Mouse (Mus musculus): ENCODE measurements around the gene Fam234a. TPM values are rescaled to one million over a fixed set of nuclear protein-coding genes. Genes with fewer than 3 reads are reported as not detected.
"Not testable (repeated sequence)": the region's sequence is repeated elsewhere in the genome, so short reads cannot be mapped to it uniquely, and the experiment has no call there.

The Fam234a gene
- 17.5 and 21.7 TPM in 2 replicates for polyA plus RNA-seq (2015; fragmentation: Nextera tagmentation; extraction: Ambion mirVana)

DNA sequence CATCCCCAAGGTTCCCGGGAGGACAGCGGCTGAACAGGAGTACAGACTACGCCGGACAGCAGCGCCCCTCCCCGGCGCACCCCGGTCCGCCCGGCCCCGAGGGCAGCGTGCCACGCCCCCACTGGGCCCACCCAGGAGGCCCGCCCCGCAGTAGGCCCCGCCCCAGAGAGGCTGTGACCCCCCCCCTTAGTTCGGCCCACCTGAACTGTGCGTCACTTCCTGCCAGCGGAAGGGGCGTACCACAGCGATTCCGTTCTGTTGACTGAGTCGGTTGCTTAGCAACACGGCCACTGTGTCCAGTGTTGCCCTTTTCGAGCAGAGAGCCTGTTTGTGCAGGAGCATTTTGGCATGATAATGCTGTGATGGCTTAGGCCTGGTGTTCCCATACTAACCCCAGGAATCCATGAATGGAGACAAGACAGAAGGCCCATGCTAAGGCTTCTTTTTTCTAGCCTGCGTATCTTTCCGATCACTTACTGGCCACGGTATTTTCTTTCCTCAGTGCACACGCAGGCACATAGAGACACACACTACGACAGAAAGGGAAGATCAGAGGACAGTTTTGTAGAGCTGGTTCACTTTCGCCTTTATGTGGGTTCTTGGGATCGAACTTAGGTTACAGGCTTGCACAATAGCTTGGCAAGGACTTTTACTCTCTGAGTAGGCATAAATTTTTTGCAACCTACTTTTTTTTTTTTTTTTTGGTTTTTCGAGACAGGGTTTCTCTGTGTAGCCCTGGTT, at the start of gene Fam234a:
Fam234a (minus strand) TSS at position 142 of the 741 bp plus-strand sequence.
- peak; percentile 97 for ATAC-seq
- no peaks in the 10 kb centered on the region for H3K36me3 ChIP-seq (ENCODE audit: poor library complexity, severe bottlenecking)
- peak within 1 kb of the TSS; percentile 86 for H3K4me2 ChIP-seq
- H3K9ac ChIP-seq = peak within 1 kb of the TSS; percentile 76
- H3K4me1 ChIP-seq = peaks cover 12% of the 10 kb centered on the region
- H3K4me3 ChIP-seq = peak within 1 kb of the TSS; percentile 69
- H3K9me3 ChIP-seq (replicated peaks) = no peaks in the 10 kb centered on the region
- peak within 1 kb of the TSS; percentile 65 for H3K27ac ChIP-seq
- 8% methylated on average over 31 of the region's 33 CpGs for WGBS
- peaks cover 7% of the 10 kb centered on the region; the same call in 1 of the 2 replicates for H3K27me3 ChIP-seq

- no peak overlapping the region for H3K4me2 ChIP-seq
- 87% methylated on average over 4 of the region's 4 CpGs for WGBS
- H3K27ac ChIP-seq = no peak overlapping the region
- H3K36me3 ChIP-seq (ENCODE audit: poor library complexity, severe bottlenecking) = peaks cover 75% of the 10 kb centered on the region
- H3K27me3 ChIP-seq = no peaks in the 10 kb centered on the region
- ATAC-seq = no peak
- no peak overlapping the region for H3K9ac ChIP-seq
- H3K4me3 ChIP-seq = no peak overlapping the region
- no peaks in the 10 kb centered on the region for H3K4me1 ChIP-seq
- H3K9me3 ChIP-seq (replicated peaks) = peaks cover 11% of the 10 kb centered on the region
These were observed 45.4 kb upstream of the Fam234a start for GRCm38 (mm10) chr17:26289475-26289874.

DNA sequence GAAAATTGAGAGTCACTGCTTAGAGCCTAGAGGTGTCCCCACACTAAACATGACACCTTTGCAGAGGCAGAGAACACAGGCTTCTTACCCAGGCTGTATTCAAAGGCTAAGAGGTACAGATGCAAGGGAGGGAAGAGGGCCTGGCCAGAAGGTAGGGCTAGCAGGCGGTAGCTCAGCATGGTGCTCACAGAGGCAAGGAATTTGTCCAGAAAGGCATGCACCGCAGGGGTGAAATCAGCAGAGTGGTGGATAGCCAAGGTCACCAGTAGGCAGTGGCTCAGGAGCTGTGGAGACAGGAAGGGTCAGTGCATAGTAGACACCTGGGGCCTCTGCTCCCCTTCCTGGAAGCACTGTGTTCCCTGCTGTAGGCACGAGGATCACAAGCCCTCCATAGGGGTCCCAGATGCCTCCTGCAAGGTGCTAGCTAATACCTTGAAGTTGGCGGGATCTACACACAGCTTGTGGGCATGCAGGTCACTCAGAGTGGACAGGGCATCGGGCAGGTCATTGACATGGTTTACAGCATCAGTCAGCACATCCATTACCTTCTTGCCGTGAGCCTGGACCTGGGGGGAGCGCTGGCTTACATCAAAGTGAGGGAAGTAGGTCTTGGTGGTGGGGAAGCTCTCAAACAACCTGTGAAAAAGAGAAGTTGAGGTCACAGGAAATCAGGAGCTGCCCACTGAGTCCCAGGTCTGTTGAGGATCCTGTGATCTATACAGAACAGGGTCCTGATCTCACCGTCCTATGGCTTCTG, 42.3 kb upstream of the Fam234a start:
- Histone ChIP-seq H3K4me3 (no peak overlapping the region), H3K27me3 (no peaks in the 10 kb centered on the region), H3K4me2 (no peak overlapping the region), H3K36me3 (ENCODE audit: poor library complexity, severe bottlenecking) (peaks cover 99% of the 10 kb centered on the region), H3K9me3 (replicated peaks) (peaks cover 4% of the 10 kb centered on the region), H3K27ac (no peak overlapping the region), H3K4me1 (no peaks in the 10 kb centered on the region), H3K9ac (no peak overlapping the region)
- 84% methylated on average over 8 of the region's 8 CpGs for WGBS
- ATAC-seq = no peak

- H3K9ac ChIP-seq = no peak overlapping the region
- 94% methylated on average over 4 of the region's 4 CpGs for WGBS
- H3K4me3 ChIP-seq = no peak overlapping the region
- no peaks in the 10 kb centered on the region for H3K4me1 ChIP-seq
- peaks cover 84% of the 10 kb centered on the region for H3K36me3 ChIP-seq (ENCODE audit: poor library complexity, severe bottlenecking)
- H3K9me3 ChIP-seq (replicated peaks) = no peaks in the 10 kb centered on the region
- no peak overlapping the region for H3K4me2 ChIP-seq
- H3K27me3 ChIP-seq = no peaks in the 10 kb centered on the region
- no peak for ATAC-seq
- H3K27ac ChIP-seq = no peak overlapping the region
These were observed 32.7 kb upstream of the Fam234a start for GRCm38 (mm10) chr17:26276711-26277110.

GRCm38 (mm10) chr17:26275933-26276332, 31.9 kb upstream of the Fam234a start:
- H3K9me3 ChIP-seq (replicated peaks) = no peaks in the 10 kb centered on the region
- ATAC-seq = no peak
- 89% methylated on average over 13 of the region's 13 CpGs for WGBS
- no peak overlapping the region for H3K27ac ChIP-seq
- no peaks in the 10 kb centered on the region for H3K4me1 ChIP-seq
- H3K27me3 ChIP-seq = no peaks in the 10 kb centered on the region
- H3K36me3 ChIP-seq (ENCODE audit: poor library complexity, severe bottlenecking) = peaks cover 84% of the 10 kb centered on the region
- no peak overlapping the region for H3K9ac ChIP-seq
- no peak overlapping the region for H3K4me3 ChIP-seq
- no peak overlapping the region for H3K4me2 ChIP-seq

DNA sequence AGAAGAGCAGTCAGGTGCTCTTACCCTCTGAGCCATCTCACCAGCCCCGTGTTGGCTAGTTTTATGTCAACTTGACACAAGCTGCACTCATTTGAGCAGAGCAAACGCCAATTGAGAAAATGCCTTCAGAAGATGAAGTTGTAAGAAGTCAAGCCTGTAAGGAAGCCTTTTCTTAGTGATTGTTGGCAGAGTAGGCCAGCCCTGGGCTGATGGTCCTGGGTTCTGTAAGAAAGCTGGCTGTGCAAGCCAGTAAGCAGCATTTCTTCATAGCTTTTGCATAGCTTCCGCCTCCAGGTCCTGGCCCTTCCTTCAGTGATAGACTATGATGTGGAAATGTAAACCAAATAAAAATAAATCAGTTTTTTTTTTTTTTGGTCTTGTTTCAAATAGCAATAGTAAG, 28.5 kb upstream of the Fam234a start:
- no peak overlapping the region for H3K27ac ChIP-seq
- H3K4me1 ChIP-seq = no peaks in the 10 kb centered on the region
- no peak for ATAC-seq
- no peak overlapping the region for H3K9ac ChIP-seq
- peaks cover 80% of the 10 kb centered on the region for H3K36me3 ChIP-seq (ENCODE audit: poor library complexity, severe bottlenecking)
- WGBS = 93% methylated on average over 3 of the region's 3 CpGs
- H3K4me2 ChIP-seq = no peak overlapping the region
- H3K27me3 ChIP-seq = no peaks in the 10 kb centered on the region
- no peak overlapping the region for H3K4me3 ChIP-seq
- H3K9me3 ChIP-seq (replicated peaks) = no peaks in the 10 kb centered on the region

- H3K9me3 ChIP-seq (replicated peaks); ATAC-seq; H3K27me3 ChIP-seq; H3K27ac ChIP-seq; H3K4me2 ChIP-seq; H3K4me3 ChIP-seq; H3K9ac ChIP-seq; H3K4me1 ChIP-seq: not testable (repeated sequence)
- peaks cover 84% of the 10 kb centered on the region for H3K36me3 ChIP-seq (ENCODE audit: poor library complexity, severe bottlenecking)
- 94% methylated on average over 10 of the region's 10 CpGs for WGBS
These were observed 25.5 kb upstream of the Fam234a start for GRCm38 (mm10) chr17:26269577-26269976.

DNA sequence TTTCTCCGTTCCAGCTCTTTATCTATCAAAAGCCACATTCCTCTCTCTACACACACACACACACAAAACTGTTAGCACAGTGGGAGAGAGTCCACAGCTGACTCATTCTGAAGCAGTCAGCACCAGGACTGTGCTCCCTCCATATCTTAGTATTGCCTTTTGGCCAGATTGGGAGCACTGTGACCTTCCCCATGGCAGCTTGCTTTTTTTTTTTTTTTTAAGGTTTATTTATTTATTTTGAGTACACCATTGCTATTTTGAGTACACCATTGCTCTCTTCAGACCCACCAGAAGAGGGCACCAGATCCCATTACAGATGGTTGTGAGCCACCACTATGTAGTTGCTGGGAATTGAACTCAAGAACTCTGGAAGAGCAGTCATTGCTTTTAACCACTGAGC, 24.8 kb upstream of the Fam234a start:
- Histone ChIP-seq H3K4me1 (no peaks in the 10 kb centered on the region), H3K27me3 (no peaks in the 10 kb centered on the region), H3K9me3 (replicated peaks) (no peaks in the 10 kb centered on the region), H3K4me2 (no peak overlapping the region), H3K9ac (no peak overlapping the region), H3K4me3 (no peak overlapping the region), H3K27ac (no peak overlapping the region), H3K36me3 (ENCODE audit: poor library complexity, severe bottlenecking) (peaks cover 87% of the 10 kb centered on the region)
- ATAC-seq = no peak
- 96% methylated on average over 1 of the region's 1 CpGs for WGBS

DNA sequence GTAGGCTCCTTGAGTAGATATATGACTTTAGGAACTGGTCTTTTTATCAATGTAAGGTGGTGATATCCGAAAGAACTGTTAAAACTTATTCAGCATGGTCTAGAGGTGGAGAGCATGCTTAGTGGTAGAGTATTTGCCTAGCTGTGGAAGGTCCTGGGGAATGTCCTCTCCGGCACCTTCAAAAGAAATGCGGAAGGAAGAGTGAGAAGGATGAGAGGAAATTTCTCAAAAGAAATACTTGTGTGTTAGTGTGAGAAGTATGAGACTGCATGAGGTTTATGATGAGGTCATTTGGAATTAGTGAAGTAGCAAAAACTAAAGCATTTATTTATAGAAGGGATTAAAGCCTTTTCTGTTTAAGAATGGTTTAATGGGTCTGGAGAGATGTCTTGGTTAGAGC, 18.3 kb upstream of the Fam234a start:
- no peak for ATAC-seq
- no peak overlapping the region for H3K9ac ChIP-seq
- H3K4me3 ChIP-seq = no peak overlapping the region
- H3K27me3 ChIP-seq = no peaks in the 10 kb centered on the region
- no peak overlapping the region for H3K27ac ChIP-seq
- peaks cover 93% of the 10 kb centered on the region for H3K36me3 ChIP-seq (ENCODE audit: poor library complexity, severe bottlenecking)
- no peaks in the 10 kb centered on the region for H3K9me3 ChIP-seq (replicated peaks)
- no peak overlapping the region for H3K4me2 ChIP-seq
- 96% methylated on average over 3 of the region's 3 CpGs for WGBS
- no peaks in the 10 kb centered on the region for H3K4me1 ChIP-seq

GRCm38 (mm10) chr17:26261826-26262225, 17.8 kb upstream of the Fam234a start:
- WGBS = 90% methylated on average over 4 of the region's 4 CpGs
- H3K4me3 ChIP-seq = no peak overlapping the region
- no peak overlapping the region for H3K9ac ChIP-seq
- no peak overlapping the region for H3K27ac ChIP-seq
- no peak for ATAC-seq
- H3K27me3 ChIP-seq = no peaks in the 10 kb centered on the region
- H3K36me3 ChIP-seq (ENCODE audit: poor library complexity, severe bottlenecking) = peaks cover 93% of the 10 kb centered on the region
- no peaks in the 10 kb centered on the region for H3K4me1 ChIP-seq
- no peaks in the 10 kb centered on the region for H3K9me3 ChIP-seq (replicated peaks)
- no peak overlapping the region for H3K4me2 ChIP-seq

DNA sequence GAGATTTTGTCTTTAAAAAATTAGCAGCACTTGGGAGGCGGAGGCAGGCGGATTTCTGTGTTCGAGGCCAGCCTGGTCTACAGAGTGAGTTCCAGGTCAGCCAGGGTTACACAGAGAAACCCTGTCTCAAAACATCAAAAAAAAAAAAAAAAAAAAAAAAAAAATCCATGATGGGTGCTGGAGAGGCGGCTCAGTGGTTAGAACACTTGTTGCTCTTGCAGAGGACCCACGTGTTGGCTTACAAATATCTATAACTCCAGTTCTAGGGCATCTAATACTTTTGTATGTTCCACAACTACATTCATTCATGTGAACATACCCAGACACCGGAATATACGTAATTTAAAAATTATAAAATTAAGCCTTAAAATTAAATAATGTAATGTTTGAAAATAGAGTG, 11.3 kb upstream of the Fam234a start:
- no peak overlapping the region for H3K4me3 ChIP-seq

GRCm38 (mm10) chr17:26253399-26253798, 9.4 kb upstream of the Fam234a start:
- ATAC-seq = no peak
- 0% methylated on average over 24 of the region's 24 CpGs for WGBS

More for the DNA sequence above, 11.3 kb upstream of the Fam234a start:
- Histone ChIP-seq H3K9me3 (replicated peaks) (no peaks in the 10 kb centered on the region), H3K4me2 (no peak overlapping the region), H3K27ac (no peak overlapping the region), H3K27me3 (no peaks in the 10 kb centered on the region), H3K4me1 (peaks cover 20% of the 10 kb centered on the region), H3K9ac (no peak overlapping the region), H3K36me3 (ENCODE audit: poor library complexity, severe bottlenecking) (peaks cover 43% of the 10 kb centered on the region)
- no peak for ATAC-seq
- WGBS = 94% methylated on average over 7 of the region's 7 CpGs

More at GRCm38 (mm10) chr17:26253399-26253798, 9.4 kb upstream of the Fam234a start:
- Histone ChIP-seq H3K4me2 (peak overlapping the region; percentile 86), H3K36me3 (ENCODE audit: poor library complexity, severe bottlenecking) (peaks cover 25% of the 10 kb centered on the region), H3K27ac (peak overlapping the region; percentile 98), H3K9me3 (replicated peaks) (no peaks in the 10 kb centered on the region), H3K9ac (peak overlapping the region; percentile 98), H3K4me3 (peak overlapping the region; percentile 98), H3K4me1 (peaks cover 20% of the 10 kb centered on the region), H3K27me3 (no peaks in the 10 kb centered on the region; the same call in 1 of the 2 replicates)
